Mouse (Mus musculus) thymus, adult 2 months (tissue): ENCODE data around the gene Slc35e2. TPM values are rescaled to one million over a fixed set of nuclear protein-coding genes. Genes with fewer than 3 reads are reported as not detected.

Experiments
- DNase-seq: peaks from one replicate; pipeline ENCODE4 v3.0.0; 2021
- H3K27ac ChIP-seq: fragments of 200-500 bp; 2 replicates; pipeline ENCODE4 v1.5.1; 2012; ENCODE audit warnings: low read length, control low read depth; ENCODE audit not compliant: control insufficient read depth, insufficient read depth
- H3K27me3 ChIP-seq: fragments of 200-500 bp; 2 replicates; pipeline ENCODE4 v1.6.1; 2012; ENCODE audit warnings: mild to moderate bottlenecking, low read length, moderate library complexity, mixed read lengths; ENCODE audit not compliant: control insufficient read depth, insufficient read depth
- H3K36me3 ChIP-seq: fragments of 200-500 bp; 2 replicates; pipeline ENCODE4 v1.6.1; 2012; ENCODE audit warnings: mild to moderate bottlenecking, low read length, moderate library complexity; ENCODE audit not compliant: control insufficient read depth, insufficient read depth
- H3K4me1 ChIP-seq: fragments of 200-500 bp; replicated peaks from 2 replicates; pipeline ENCODE4 v1.6.1; 2012; ENCODE audit warnings: low read length; ENCODE audit not compliant: control insufficient read depth, insufficient read depth
- H3K4me3 ChIP-seq: fragments of 200-500 bp; 2 replicates; pipeline ENCODE4 v1.5.1; 2012; ENCODE audit warnings: mild to moderate bottlenecking, low read length, control low read depth, moderate library complexity; ENCODE audit not compliant: control insufficient read depth, insufficient read depth
- CTCF ChIP-seq: fragments of 200-500 bp; IDR thresholded peaks from 2 replicates; pipeline ENCODE4 v1.5.1; 2012; ENCODE audit warnings: mild to moderate bottlenecking, control low read depth, low read length, moderate library complexity, borderline replicate concordance; ENCODE audit not compliant: control insufficient read depth, poor library complexity, insufficient read depth; ENCODE audit errors: extremely low read depth
- POLR2A ChIP-seq: fragments of 200-500 bp; IDR thresholded peaks from 2 replicates; pipeline ENCODE4 v1.6.1; 2012; ENCODE audit warnings: mild to moderate bottlenecking, low read length, control low read depth, moderate library complexity; ENCODE audit not compliant: control insufficient read depth, poor library complexity, insufficient read depth; ENCODE audit errors: extremely low read depth
- WGBS: fragments of 180-500 bp; shearing (Covaris S2); methylation state at CpG from one replicate; pipeline ENCODE4 v1.1.7; 2018; 5-methylcytosine and 5-hydroxymethylcytosine counted together
- polyA plus RNA-seq: library from polyadenylated mRNA; depleted of rRNA; stranded (reverse); fragments of >200 nt; gene quantifications from 2 replicates; pipeline ENCODE4 v1.2.3, GENCODE M21; 2012

Gene Slc35e2
- polyA plus RNA-seq, 1 experiment: 17.1 TPM

DNA sequence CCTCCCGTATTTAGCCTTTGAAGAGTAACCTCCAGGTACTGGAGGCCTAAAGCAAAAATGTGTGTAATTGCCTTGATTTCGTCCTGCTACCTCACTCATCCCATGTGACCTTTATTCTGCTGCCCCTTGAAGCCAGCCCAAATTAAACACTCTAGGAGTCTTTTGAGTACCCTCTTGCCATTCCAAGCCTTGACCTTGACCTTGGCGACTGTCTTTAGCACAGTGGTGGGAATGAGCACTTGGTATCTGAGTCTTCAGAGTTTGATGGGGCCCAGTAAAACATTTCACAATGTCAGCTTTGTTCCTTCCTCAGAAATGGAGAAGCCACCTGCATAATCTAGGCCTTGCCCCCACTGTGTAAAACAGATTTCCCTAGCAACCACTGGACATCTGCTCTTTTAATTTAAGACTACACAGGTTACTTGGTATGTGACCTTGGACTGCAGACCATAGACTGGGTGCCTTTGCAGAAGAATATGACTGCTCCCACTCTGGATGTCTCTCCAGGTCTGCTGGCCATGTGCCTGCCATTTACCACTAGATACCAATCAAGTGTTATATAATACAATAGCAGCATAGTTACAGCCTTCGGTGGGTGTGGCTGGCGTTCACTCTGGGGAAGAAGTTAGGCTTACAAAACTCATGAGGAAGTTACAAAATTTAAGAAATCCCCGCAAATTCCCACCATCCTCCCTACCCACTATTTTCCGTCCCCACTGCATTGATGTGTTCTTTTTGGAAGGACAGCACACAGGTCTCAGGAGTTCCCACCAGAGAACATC, 39.4 kb upstream of the Slc35e2 start, which contains the start of gene Nadk:
Gene Nadk, plus strand, starts transcription at position 718 of the 782 bp plus-strand sequence.
- TF ChIP-seq CTCF (no peak), POLR2A (no peak)
- Histone ChIP-seq H3K27ac (peak within 1 kb of the TSS; percentile 49), H3K27me3 (no peaks in the 10 kb centered on the region), H3K4me1 (peaks cover 19% of the 10 kb centered on the region), H3K36me3 (peaks cover 26% of the 10 kb centered on the region), H3K4me3 (peak within 1 kb of the TSS; percentile 54)
- peak; percentile 7 for DNase-seq
- WGBS: 57% methylated on average over 7 of the region's 7 CpGs

DNA sequence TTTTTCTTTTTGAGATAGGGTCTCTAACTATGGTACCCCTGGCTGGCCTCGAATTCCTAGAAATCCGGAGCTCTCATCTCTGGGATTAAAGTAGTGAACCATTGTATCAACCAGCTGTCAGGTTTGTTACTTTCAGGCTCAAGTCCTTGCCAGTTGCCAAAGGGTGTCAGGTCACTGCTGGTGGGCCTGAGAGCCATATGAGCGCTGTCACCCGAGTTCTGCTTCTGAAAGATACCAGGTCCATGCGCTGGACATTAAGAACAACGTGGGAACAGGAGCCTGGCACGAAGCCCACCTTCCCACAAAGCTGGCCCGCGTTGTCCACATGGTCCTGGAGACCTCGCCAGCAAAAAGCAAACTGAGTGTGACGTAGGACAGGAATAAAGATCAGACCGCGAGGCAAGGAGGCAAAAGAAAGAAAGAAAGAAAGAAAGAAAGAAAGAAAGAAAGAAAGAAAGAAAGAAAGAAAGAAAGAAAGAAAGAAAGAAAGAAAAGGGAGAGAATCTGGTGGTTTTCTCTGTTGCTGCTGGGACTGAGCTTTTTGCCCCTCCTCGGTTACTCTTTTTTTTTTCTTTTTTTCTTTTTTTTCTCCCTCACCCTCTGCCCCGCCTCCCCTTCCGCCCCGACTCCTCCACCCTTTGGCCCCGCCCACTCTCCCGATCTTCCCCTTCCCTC, 38.4 kb upstream of the Slc35e2 start:
- Histone ChIP-seq H3K36me3 (peaks cover 19% of the 10 kb centered on the region), H3K4me1 (peaks cover 19% of the 10 kb centered on the region), H3K4me3 (peak overlapping the region; percentile 54), H3K27me3 (no peaks in the 10 kb centered on the region), H3K27ac (peak overlapping the region; percentile 49)
- DNase-seq: peak; percentile 40
- WGBS: 4% methylated on average over 19 of the region's 19 CpGs
- TF ChIP-seq POLR2A: no peak
- TF ChIP-seq CTCF: no peak

DNA sequence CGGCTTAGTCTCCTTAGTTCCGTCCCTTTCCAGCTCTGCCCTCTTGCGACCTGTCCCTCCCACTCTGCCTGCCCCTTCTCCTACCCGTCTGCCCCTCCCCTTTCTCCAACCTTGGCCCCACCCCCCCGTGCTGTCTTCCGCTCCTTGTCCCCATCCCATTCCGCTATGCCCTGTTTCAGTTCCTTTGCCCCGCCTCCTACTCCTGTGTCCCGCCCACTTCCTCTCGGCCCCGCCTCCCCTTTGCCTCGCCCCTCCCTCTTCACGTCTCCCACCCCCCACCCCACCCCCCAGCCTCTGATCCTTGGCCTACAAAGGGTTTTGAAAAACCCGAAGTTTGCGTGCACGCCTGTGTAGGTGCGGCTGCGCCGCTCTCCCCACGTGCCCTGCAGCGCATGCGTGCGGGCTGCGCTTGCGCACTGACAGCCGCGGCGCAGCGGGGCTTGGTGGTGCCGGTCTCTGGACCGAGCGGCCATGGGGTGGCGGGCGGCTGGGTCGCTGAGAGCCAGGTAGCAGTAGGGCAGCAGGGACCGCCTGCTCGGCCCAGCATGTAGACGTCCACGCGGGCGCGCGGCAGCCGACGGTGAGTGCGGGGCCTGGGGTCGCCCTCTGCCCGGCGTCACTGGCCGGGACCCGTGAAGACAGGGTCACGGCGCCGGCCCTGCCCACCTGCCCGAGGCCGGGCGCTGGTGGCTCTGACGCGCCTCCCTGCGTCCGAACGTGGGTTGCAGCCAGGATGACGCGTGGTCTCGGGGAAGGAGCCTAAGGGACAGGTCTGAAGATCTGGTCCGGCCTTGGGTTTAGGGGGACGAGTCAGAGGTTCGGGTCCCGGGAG, 37.6 kb upstream of the Slc35e2 start:
- H3K27ac ChIP-seq: no peak overlapping the region
- H3K36me3 ChIP-seq: peaks cover 13% of the 10 kb centered on the region; the same call in 1 of the 2 replicates
- peak overlapping the region; percentile 55 for H3K4me3 ChIP-seq
- H3K4me1 ChIP-seq: peaks cover 19% of the 10 kb centered on the region
- no peaks in the 10 kb centered on the region for H3K27me3 ChIP-seq
- WGBS: under 1% methylated on average over 69 of the region's 69 CpGs
- DNase-seq: peak; percentile 99
- TF ChIP-seq POLR2A (peak; percentile 89; the same call in 1 of the 2 replicates), CTCF (peak; percentile 34; the same call in 1 of the 2 replicates)

DNA sequence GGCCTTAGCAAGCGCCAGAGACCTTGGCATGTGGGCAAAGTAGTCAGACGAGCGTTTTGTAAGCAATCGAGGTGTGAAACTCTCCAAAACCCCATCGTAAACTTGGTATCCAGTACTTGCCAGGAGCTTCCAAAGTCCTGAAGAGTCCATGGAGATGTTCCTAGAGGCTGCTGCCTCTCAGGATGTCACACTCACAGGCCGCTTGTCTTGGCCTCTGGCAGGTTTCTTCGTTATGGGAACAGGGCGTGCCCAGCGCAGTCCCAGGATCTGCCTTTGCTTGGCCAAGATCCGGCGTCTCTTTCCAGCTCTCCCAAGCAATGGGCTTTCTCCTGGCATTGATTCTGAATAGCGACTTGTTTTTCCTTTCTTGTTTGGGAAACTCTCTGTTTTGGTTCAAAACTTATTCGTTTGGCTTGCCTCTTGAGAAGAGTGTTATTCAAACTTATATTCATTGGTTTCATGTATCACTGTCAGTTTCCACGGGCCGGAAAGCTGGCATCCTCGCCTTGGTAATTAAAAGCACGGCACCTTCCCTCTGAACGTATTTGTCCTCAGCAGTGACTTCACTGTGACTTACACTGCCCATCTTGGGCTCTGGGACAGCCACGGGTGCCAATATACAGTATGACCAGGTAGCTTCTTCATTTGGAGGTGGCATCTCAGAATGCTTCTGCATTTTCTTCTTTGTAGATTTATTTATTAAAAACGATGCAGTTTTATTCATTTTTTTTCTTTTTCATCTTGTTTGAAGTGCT, 36.7 kb upstream of the Slc35e2 start:
- Histone ChIP-seq H3K36me3 (peaks cover 7% of the 10 kb centered on the region; the same call in 1 of the 2 replicates), H3K27ac (no peak overlapping the region), H3K4me3 (peak overlapping the region; percentile 55), H3K4me1 (peaks cover 19% of the 10 kb centered on the region), H3K27me3 (no peaks in the 10 kb centered on the region)
- TF ChIP-seq POLR2A (no peak), CTCF (no peak)
- no peak for DNase-seq
- WGBS: 15% methylated on average over 20 of the region's 20 CpGs

DNA sequence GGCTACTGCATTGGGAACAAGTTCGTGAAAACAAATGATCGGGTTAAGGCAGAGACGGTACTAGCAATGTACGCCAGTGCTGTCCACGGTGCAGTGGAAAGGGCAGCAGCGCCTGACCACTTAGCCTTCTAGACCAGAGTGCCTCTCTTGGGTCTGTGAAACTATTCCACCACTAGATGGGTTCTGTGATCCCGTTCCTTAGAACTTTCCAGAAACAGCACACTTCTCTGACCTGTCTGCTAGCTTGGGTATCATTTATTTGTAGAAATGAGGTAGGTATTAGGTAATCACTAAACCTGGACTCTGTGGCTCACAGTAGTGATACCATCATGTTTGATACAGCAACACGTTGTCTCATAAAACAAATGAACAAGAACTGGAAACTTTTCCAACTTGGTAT, 34.7 kb upstream of the Slc35e2 start:
- Histone ChIP-seq H3K4me3 (no peak overlapping the region), H3K36me3 (no peaks in the 10 kb centered on the region), H3K27ac (no peak overlapping the region), H3K27me3 (no peaks in the 10 kb centered on the region), H3K4me1 (peaks cover 19% of the 10 kb centered on the region)
- DNase-seq: no peak
- WGBS: 93% methylated on average over 8 of the region's 8 CpGs
- TF ChIP-seq CTCF: no peak
- no peak for TF ChIP-seq POLR2A

DNA sequence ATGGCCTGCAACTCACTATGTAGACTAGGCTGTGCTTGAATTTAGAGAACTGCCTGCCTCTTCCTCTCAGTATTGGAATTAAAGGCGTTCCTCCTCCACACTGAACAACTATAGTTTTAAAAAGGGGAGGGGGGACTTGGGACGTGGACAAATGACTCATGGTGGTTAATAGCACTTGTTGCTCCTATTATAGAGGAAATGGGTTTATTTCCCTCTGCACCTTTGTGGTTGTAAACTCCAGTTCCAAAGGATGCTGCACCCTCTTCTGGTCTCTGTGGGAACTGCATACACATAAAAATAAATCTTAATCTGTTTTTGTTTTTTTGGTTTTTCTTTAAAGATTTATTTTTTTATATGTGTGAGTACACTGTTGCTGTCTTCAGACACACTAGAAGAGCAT, 33.0 kb upstream of the Slc35e2 start:
- no peak for TF ChIP-seq POLR2A
- TF ChIP-seq CTCF: no peak
- no peak overlapping the region for H3K4me3 ChIP-seq
- H3K27me3 ChIP-seq: no peaks in the 10 kb centered on the region
- no peak overlapping the region for H3K27ac ChIP-seq
- WGBS: 4% methylated on average over 2 of the region's 2 CpGs
- H3K36me3 ChIP-seq: no peaks in the 10 kb centered on the region
- H3K4me1 ChIP-seq: peaks cover 11% of the 10 kb centered on the region
- peak; percentile 19 for DNase-seq
